Mouse (Mus musculus): ENCODE data around the gene Trim41. TPM values are rescaled to one million over a fixed set of nuclear protein-coding genes. Genes with fewer than 3 reads are reported as not detected.
A peak's percentile ranks its signal among the peaks of the same experiment; 100 is the strongest.

The Trim41 gene
- polyA plus RNA-seq, 1 experiment from 2014 or later: 4.5 TPM

DNA sequence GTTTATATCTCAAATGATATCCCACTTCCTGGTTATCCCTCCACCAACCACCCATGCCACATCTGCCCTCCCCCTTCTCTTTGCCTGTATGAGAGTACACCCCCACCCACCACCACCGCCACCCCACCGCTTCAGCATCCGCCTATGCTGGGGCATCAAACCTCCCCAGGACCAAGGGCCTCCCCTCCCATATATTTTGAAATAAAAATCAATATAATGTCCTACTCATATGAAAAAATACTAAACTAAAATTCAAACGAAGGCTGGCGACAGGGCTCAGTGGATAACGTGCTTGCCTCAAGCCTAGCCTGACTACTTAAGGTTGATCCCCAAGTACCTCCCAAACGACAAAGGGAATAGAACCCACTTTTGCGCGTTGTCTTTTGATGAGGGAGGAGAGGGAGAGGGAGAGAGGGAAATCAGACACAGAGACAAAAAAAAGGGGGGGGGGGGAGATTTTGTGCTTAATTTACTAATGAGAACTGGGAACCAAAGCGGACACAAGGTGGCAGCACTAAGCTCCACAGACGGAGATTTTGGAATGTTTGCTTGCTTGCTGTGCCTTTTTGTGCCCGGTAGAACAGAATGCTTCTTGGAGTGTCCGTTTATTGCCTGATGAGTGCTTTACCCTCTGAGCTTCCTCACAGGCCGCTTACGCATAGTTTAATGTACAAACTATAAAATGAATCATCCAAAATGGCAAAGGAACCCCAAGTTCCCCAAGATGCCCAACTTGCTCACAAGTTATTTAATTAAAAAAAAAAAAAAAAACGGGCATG, 28.7 kb downstream of the Trim41 start:
- Histone ChIP-seq H3K36me3 (ENCODE audit: control insufficient read depth, insufficient read depth, low read length) (no peaks in the 10 kb centered on the region), H3K4me1 (replicated peaks; ENCODE audit: control insufficient read depth, insufficient read depth, low read length) (peaks cover 12% of the 10 kb centered on the region), H3K4me3 (ENCODE audit: low read depth, low read length) (peak overlapping the region; percentile 40), H3K27ac (ENCODE audit: low read depth, low read length) (0 out of 2 replicates have a peak overlapping the region, but pooled peaks have one; percentile 6), H3K9me3 (ENCODE audit: control insufficient read depth, low read length) (no peaks in the 10 kb centered on the region), H3K27me3 (replicated peaks; ENCODE audit: control insufficient read depth, insufficient read depth, low read length) (no peaks in the 10 kb centered on the region), H3K9ac (ENCODE audit: low read depth, low read length) (peak overlapping the region; percentile 4; the same call in 1 of the 2 replicates), H3K4me2 (peak overlapping the region; percentile 50)
- ATAC-seq (replicated peaks; ENCODE audit: low FRiP score): peak; percentile 63
- WGBS: 9% methylated on average over 16 of the region's 16 CpGs
- DNase-seq (ENCODE audit: low spot score): peak; percentile 62

DNA sequence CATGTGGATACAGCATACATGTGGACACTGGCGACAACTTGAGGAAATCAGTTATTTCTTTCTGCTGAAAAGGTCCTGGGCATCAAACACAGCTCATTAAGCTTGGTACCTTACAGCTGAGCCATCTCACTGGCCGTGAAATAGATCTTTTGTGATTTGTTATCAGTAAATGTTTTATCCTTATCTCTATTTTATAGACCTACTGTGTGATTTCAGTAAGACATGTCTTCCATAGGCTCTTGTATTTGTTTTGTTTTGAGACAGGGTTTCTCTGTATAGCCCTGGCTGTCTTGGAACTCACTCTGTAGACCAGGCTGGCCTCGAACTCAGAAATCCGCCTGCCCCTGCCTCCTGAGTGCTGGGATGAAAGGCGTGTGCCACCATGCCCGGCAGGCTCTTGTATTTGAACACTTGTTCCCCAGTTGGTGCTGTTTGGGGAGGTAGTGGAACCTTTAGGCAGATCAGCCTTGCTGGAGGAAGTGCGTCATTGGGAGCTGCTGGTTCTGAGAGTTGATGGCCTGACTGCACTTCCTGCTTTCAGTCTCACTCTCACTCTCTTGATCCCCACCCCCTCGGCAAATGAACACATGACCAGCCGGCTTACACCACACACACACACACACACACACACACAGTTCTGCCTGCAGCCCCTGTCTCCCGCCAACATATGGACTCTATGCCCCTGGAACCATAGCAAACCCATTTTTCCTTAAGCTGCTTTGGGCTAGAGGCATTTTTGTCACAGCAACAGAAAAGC, 29.5 kb downstream of the Trim41 start:
- peak overlapping the region; percentile 4; the same call in 1 of the 2 replicates for H3K9ac ChIP-seq (ENCODE audit: low read depth, low read length)
- WGBS: 41% methylated on average over 10 of the region's 10 CpGs
- ATAC-seq (replicated peaks; ENCODE audit: low FRiP score): peak; percentile 70

DNA sequence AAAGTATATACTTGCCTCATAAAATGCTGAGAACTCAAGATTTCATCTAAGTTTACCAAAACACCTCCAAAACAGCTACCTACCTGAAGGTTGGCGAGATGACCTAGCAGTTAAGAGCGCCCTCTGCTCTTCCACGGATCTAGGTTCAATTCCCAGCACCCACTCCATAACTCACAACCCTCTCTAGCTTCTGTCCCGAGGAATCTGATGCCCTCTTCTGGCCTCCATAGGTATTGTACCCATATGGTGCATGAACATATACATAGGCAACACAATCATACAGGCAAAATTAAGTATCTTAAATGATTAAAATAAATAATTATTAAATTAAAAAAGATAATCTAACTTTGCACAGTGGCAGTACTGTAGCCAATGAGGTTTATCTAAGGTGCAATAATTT, 34.9 kb downstream of the Trim41 start:
- Histone ChIP-seq H3K4me2 (no peak overlapping the region), H3K4me3 (ENCODE audit: low read depth, low read length) (no peak overlapping the region), H3K9ac (ENCODE audit: low read depth, low read length) (no peak overlapping the region), H3K36me3 (ENCODE audit: control insufficient read depth, insufficient read depth, low read length) (no peaks in the 10 kb centered on the region), H3K27me3 (replicated peaks; ENCODE audit: control insufficient read depth, insufficient read depth, low read length) (no peaks in the 10 kb centered on the region), H3K4me1 (replicated peaks; ENCODE audit: control insufficient read depth, insufficient read depth, low read length) (no peaks in the 10 kb centered on the region), H3K27ac (ENCODE audit: low read depth, low read length) (no peak overlapping the region), H3K9me3 (ENCODE audit: control insufficient read depth, low read length) (no peaks in the 10 kb centered on the region)
- DNase-seq (ENCODE audit: low spot score) (no peak), ATAC-seq (replicated peaks; ENCODE audit: low FRiP score) (no peak)
- 87% methylated on average over 4 of the region's 4 CpGs for WGBS

More for the DNA sequence above, 29.5 kb downstream of the Trim41 start:
- 0 out of 2 replicates have a peak overlapping the region, but pooled peaks have one; percentile 6 for H3K27ac ChIP-seq (ENCODE audit: low read depth, low read length)
- H3K4me2 ChIP-seq: peak overlapping the region; percentile 50
- H3K27me3 ChIP-seq (replicated peaks; ENCODE audit: control insufficient read depth, insufficient read depth, low read length): no peaks in the 10 kb centered on the region
- H3K4me3 ChIP-seq (ENCODE audit: low read depth, low read length): peak overlapping the region; percentile 40
- H3K9me3 ChIP-seq (ENCODE audit: control insufficient read depth, low read length): no peaks in the 10 kb centered on the region
- peak; percentile 60 for DNase-seq (ENCODE audit: low spot score)
- H3K36me3 ChIP-seq (ENCODE audit: control insufficient read depth, insufficient read depth, low read length): no peaks in the 10 kb centered on the region
- H3K4me1 ChIP-seq (replicated peaks; ENCODE audit: control insufficient read depth, insufficient read depth, low read length): peaks cover 12% of the 10 kb centered on the region

DNA sequence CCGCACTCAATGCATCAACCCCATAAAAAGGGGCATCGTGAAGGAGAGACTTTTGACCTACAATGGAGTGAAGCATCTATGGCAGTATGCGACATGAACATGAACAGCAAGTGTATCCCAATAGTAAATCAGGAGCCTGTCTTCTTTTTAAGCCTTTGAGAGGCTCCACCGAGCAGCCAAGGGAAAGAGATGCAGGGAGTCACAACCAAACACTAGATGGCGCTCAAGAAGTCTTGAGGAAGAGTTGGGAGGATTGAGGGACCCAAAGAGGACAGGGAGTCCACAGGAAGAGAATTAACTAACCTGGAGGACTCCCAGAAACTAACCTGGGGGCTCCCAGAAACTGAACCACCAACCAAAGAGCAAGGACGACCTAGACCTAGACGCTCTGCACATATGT, 37.7 kb downstream of the Trim41 start:
- no peak overlapping the region for H3K27ac ChIP-seq (ENCODE audit: low read depth, low read length)
- H3K4me1 ChIP-seq (replicated peaks; ENCODE audit: control insufficient read depth, insufficient read depth, low read length): 0 out of 2 replicates have a peak, but pooled peaks cover 2% of the 10 kb centered on the region
- H3K9me3 ChIP-seq (ENCODE audit: control insufficient read depth, low read length): no peaks in the 10 kb centered on the region
- no peak overlapping the region for H3K4me3 ChIP-seq (ENCODE audit: low read depth, low read length)
- WGBS: 34% methylated on average over 7 of the region's 7 CpGs
- H3K36me3 ChIP-seq (ENCODE audit: control insufficient read depth, insufficient read depth, low read length): no peaks in the 10 kb centered on the region
- no peak for DNase-seq (ENCODE audit: low spot score)
- H3K9ac ChIP-seq (ENCODE audit: low read depth, low read length): no peak overlapping the region
- H3K4me2 ChIP-seq: no peak overlapping the region
- no peak for ATAC-seq (replicated peaks; ENCODE audit: low FRiP score)
- H3K27me3 ChIP-seq (replicated peaks; ENCODE audit: control insufficient read depth, insufficient read depth, low read length): no peaks in the 10 kb centered on the region

DNA sequence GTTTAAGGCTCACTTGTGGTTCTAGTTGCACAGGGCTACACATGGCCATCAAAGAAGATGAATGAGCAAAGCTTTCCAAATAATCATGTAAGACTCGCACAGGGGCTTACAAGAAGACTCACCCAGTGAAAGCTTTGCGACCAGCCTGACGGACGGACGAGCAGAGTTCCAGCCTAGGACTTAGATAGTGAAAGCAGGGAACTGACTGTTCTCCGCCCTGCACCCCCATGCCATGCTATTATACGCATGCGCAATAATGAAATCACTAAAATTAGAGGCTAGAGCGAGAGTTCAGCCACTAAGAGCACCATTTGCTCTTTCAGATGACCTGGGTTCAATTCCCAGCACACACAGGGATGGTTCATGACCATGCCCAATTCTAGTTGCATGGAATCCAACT, 39.9 kb downstream of the Trim41 start:
- no peaks in the 10 kb centered on the region for H3K36me3 ChIP-seq (ENCODE audit: control insufficient read depth, insufficient read depth, low read length)
- no peaks in the 10 kb centered on the region for H3K27me3 ChIP-seq (replicated peaks; ENCODE audit: control insufficient read depth, insufficient read depth, low read length)
- 88% methylated on average over 9 of the region's 9 CpGs for WGBS
- H3K4me1 ChIP-seq (replicated peaks; ENCODE audit: control insufficient read depth, insufficient read depth, low read length): 0 out of 2 replicates have a peak, but pooled peaks cover 2% of the 10 kb centered on the region
- H3K9me3 ChIP-seq (ENCODE audit: control insufficient read depth, low read length): no peaks in the 10 kb centered on the region
- H3K27ac ChIP-seq (ENCODE audit: low read depth, low read length): no peak overlapping the region
- ATAC-seq (replicated peaks; ENCODE audit: low FRiP score) (no peak), DNase-seq (ENCODE audit: low spot score) (no peak)
- H3K9ac ChIP-seq (ENCODE audit: low read depth, low read length): no peak overlapping the region
- no peak overlapping the region for H3K4me2 ChIP-seq
- H3K4me3 ChIP-seq (ENCODE audit: low read depth, low read length): no peak overlapping the region

DNA sequence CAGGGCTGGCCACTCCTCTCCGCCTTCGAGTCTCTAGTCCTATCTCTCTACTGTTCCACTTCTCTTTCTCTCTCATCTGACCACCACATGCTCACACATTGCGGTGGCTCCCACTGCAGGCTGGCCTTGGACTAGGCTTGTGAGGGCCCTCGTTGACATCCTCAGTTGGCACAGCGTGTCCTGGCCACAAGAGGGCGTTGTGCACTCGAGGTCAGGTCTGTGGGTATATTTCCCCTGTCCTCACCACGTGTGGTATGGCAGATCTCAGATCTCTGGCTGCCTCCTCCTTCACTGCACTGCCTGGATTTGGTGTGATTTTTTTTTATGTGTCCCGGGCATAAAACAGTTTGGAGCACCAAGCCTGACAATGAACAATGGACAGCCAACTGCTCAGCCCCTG, 40.5 kb downstream of the Trim41 start:
- DNase-seq (ENCODE audit: low spot score) (no peak), ATAC-seq (replicated peaks; ENCODE audit: low FRiP score) (no peak)
- H3K27me3 ChIP-seq (replicated peaks; ENCODE audit: control insufficient read depth, insufficient read depth, low read length): no peaks in the 10 kb centered on the region
- H3K4me3 ChIP-seq (ENCODE audit: low read depth, low read length): no peak overlapping the region
- WGBS: 35% methylated on average over 9 of the region's 9 CpGs
- no peaks in the 10 kb centered on the region for H3K36me3 ChIP-seq (ENCODE audit: control insufficient read depth, insufficient read depth, low read length)
- no peak overlapping the region for H3K27ac ChIP-seq (ENCODE audit: low read depth, low read length)
- H3K9me3 ChIP-seq (ENCODE audit: control insufficient read depth, low read length): no peaks in the 10 kb centered on the region
- H3K4me2 ChIP-seq: no peak overlapping the region
- 0 out of 2 replicates have a peak, but pooled peaks cover 2% of the 10 kb centered on the region for H3K4me1 ChIP-seq (replicated peaks; ENCODE audit: control insufficient read depth, insufficient read depth, low read length)
- no peak overlapping the region for H3K9ac ChIP-seq (ENCODE audit: low read depth, low read length)

DNA sequence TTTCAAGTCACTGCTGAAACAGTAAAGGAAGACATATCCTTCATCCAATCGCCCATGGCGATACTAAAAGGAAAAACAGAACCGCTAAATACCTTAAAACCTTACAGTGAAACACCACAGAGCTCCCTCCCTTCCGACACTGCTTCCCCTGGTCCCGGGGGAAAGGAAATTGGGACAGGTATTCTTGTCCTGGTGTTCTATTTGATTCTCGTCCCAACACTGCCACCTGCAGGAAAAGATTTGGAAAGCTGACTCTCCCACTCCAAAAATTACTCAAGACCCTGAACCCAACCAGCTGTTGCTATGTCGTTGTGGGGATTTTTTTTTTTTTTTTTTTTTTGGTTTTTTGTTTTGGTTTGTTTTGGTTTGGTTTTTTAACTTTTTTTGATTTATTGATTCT, 41.7 kb downstream of the Trim41 start:
- Histone ChIP-seq H3K9me3 (ENCODE audit: control insufficient read depth, low read length) (no peaks in the 10 kb centered on the region), H3K36me3 (ENCODE audit: control insufficient read depth, insufficient read depth, low read length) (no peaks in the 10 kb centered on the region), H3K27me3 (replicated peaks; ENCODE audit: control insufficient read depth, insufficient read depth, low read length) (no peaks in the 10 kb centered on the region), H3K9ac (ENCODE audit: low read depth, low read length) (no peak overlapping the region), H3K4me1 (replicated peaks; ENCODE audit: control insufficient read depth, insufficient read depth, low read length) (0 out of 2 replicates have a peak, but pooled peaks cover 2% of the 10 kb centered on the region), H3K27ac (ENCODE audit: low read depth, low read length) (no peak overlapping the region), H3K4me2 (no peak overlapping the region), H3K4me3 (ENCODE audit: low read depth, low read length) (no peak overlapping the region)
- ATAC-seq (replicated peaks; ENCODE audit: low FRiP score) (no peak), DNase-seq (ENCODE audit: low spot score) (no peak)
- WGBS: 3% methylated on average over 7 of the region's 7 CpGs

DNA sequence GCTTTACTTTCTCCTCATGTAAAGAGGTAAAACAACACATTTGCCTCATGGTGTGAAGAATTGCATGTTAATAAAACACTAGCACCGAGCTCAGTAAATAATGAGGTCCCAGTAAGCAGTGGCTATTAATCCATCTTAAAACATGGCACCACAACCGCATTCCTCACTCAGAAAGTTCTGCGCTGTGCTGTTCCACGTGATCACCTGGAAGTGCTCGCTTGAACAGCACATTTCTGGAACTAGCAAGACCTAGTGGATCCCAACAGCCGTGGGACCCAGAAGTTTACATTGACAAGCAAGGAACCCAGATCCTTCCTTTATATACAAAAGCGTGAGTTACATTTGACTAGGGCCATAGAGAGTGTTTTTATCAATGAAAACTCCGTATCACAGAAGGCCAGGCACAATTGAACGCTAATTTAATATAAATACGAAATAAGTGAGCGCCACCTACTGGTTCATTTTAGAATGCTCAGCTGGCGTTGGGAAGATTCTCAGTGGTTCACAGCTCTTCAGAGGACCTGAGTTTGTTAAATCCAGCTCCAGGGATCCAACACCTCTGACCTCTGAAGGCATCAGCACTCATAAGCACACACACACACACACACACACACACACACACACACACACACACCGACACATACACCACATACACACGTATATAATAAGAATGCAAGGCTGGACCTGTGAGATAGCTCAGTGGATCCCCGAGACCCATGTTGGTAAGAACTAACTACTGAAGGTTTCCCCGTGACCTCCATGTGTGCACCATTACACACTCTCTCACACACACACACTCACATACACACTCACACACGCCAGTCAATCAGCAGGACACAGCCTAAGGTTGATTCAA, 42.5 kb downstream of the Trim41 start:
- ATAC-seq (replicated peaks; ENCODE audit: low FRiP score) (no peak), DNase-seq (ENCODE audit: low spot score) (no peak)

More for the DNA sequence above, 42.5 kb downstream of the Trim41 start:
- Histone ChIP-seq H3K9me3 (ENCODE audit: control insufficient read depth, low read length) (no peaks in the 10 kb centered on the region), H3K27ac (ENCODE audit: low read depth, low read length) (no peak overlapping the region), H3K27me3 (replicated peaks; ENCODE audit: control insufficient read depth, insufficient read depth, low read length) (no peaks in the 10 kb centered on the region), H3K36me3 (ENCODE audit: control insufficient read depth, insufficient read depth, low read length) (no peaks in the 10 kb centered on the region), H3K4me1 (replicated peaks; ENCODE audit: control insufficient read depth, insufficient read depth, low read length) (0 out of 2 replicates have a peak, but pooled peaks cover 2% of the 10 kb centered on the region), H3K4me2 (peak overlapping the region; percentile 48), H3K9ac (ENCODE audit: low read depth, low read length) (no peak overlapping the region), H3K4me3 (ENCODE audit: low read depth, low read length) (no peak overlapping the region)
- 32% methylated on average over 17 of the region's 17 CpGs for WGBS
